Mouse (Mus musculus) intestine, postnatal 0 days (tissue): ENCODE measurements at regions not wholly inside any gene's neighbourhood (a gene's known extent, or its start where the extent isn't known, plus 50 kb on each side); places are given as distances from the start of the nearest gene placed in this dataset.

Source experiments
- ATAC-seq: fragments of 200-750 bp; cut with Nextera tagmentation; 2 replicates; pipeline ENCODE4 v1.8.0; 2017; ENCODE audit warnings: mild to moderate bottlenecking, moderate TSS enrichment, moderate library complexity
- H3K27ac ChIP-seq: fragments of 300-500 bp; sonication (generic); 2 replicates; pipeline ENCODE4 v1.5.1; 2014; ENCODE audit warnings: mild to moderate bottlenecking, low read depth, low read length, moderate library complexity
- H3K27me3 ChIP-seq: fragments of 300-500 bp; sonication (generic); replicated peaks from 2 replicates; pipeline ENCODE4 v1.6.1; 2014; ENCODE audit warnings: low read length, mixed read lengths; ENCODE audit not compliant: control insufficient read depth, insufficient read depth
- H3K36me3 ChIP-seq: fragments of 300-500 bp; sonication (generic); 2 replicates; pipeline ENCODE4 v1.6.1; 2014; ENCODE audit warnings: mild to moderate bottlenecking, moderate library complexity; ENCODE audit not compliant: control insufficient read depth, insufficient read depth
- H3K4me1 ChIP-seq: fragments of 300-500 bp; sonication (generic); replicated peaks from 2 replicates; pipeline ENCODE4 v1.6.1; 2014; ENCODE audit warnings: antibody characterized with exemption, low read length, mixed read lengths; ENCODE audit not compliant: control insufficient read depth, insufficient read depth
- H3K4me2 ChIP-seq: fragments of 300-500 bp; sonication (generic); replicated peaks from 2 replicates; pipeline ENCODE4 v1.6.1; 2014; ENCODE audit warnings: low read depth, mild to moderate bottlenecking, moderate library complexity
- H3K4me3 ChIP-seq: fragments of 300-500 bp; sonication (generic); 2 replicates; pipeline ENCODE4 v1.5.1; 2014; ENCODE audit warnings: low read depth, low read length
- H3K9ac ChIP-seq: fragments of 300-500 bp; sonication (generic); 2 replicates; pipeline ENCODE4 v1.6.1; 2014; ENCODE audit warnings: mild to moderate bottlenecking, low read depth, low read length
- H3K9me3 ChIP-seq: fragments of 300-500 bp; sonication (generic); 2 replicates; pipeline ENCODE4 v1.6.1; 2016; ENCODE audit warnings: mixed run types; ENCODE audit not compliant: control insufficient read depth
- CTCF ChIP-seq: sonication (generic); IDR thresholded peaks from 2 replicates; pipeline ENCODE4 v1.5.1; 2016; ENCODE audit warnings: low read depth, mild to moderate bottlenecking, control low read depth, antibody characterized with exemption, moderate library complexity
- WGBS: fragments of 180-500 bp; shearing (Covaris S2); extraction: QIAGEN DNeasy Blood & Tissue Kit; methylation state at CpG from one replicate; pipeline ENCODE4 v1.1.7; 2014; 5-methylcytosine and 5-hydroxymethylcytosine counted together

- TF ChIP-seq CTCF: no peak
- WGBS: 79% methylated on average over 1 of the region's 1 CpGs
These were observed 456.4 kb downstream of the Tm4sf1 start for GRCm38 (mm10) chr3:56845462-56845770.

GRCm38 (mm10) chr3:56844681-56845461 is 456.9 kb downstream of the Tm4sf1 start:
- Histone ChIP-seq H3K36me3 (no peaks in the 10 kb centered on the region), H3K4me1 (no peaks in the 10 kb centered on the region), H3K4me2 (no peak overlapping the region), H3K27ac (no peak overlapping the region), H3K9me3 (no peaks in the 10 kb centered on the region), H3K4me3 (no peak overlapping the region), H3K27me3 (no peaks in the 10 kb centered on the region), H3K9ac (no peak overlapping the region)
- no peak for ATAC-seq
- 58% methylated on average over 6 of the region's 6 CpGs for WGBS
- TF ChIP-seq CTCF: no peak

More at GRCm38 (mm10) chr3:56845462-56845770, 456.4 kb downstream of the Tm4sf1 start:
- ATAC-seq: no peak
- Histone ChIP-seq H3K9me3 (no peaks in the 10 kb centered on the region), H3K9ac (no peak overlapping the region), H3K4me3 (no peak overlapping the region), H3K27ac (no peak overlapping the region), H3K27me3 (no peaks in the 10 kb centered on the region), H3K36me3 (no peaks in the 10 kb centered on the region), H3K4me2 (no peak overlapping the region), H3K4me1 (no peaks in the 10 kb centered on the region)

- ATAC-seq: no peak
- no peak overlapping the region for H3K27ac ChIP-seq
- H3K4me1 ChIP-seq: no peaks in the 10 kb centered on the region
- 80% methylated on average over 3 of the region's 3 CpGs for WGBS
- H3K36me3 ChIP-seq: no peaks in the 10 kb centered on the region
- H3K4me3 ChIP-seq: no peak overlapping the region
- H3K9me3 ChIP-seq: no peaks in the 10 kb centered on the region
- TF ChIP-seq CTCF: no peak
- no peak overlapping the region for H3K4me2 ChIP-seq
- H3K9ac ChIP-seq: no peak overlapping the region
- H3K27me3 ChIP-seq: no peaks in the 10 kb centered on the region
These were observed 464.6 kb downstream of the Tm4sf1 start for GRCm38 (mm10) chr3:56837176-56837575.

- no peaks in the 10 kb centered on the region for H3K4me1 ChIP-seq
These were observed 471.3 kb downstream of the Tm4sf1 start for GRCm38 (mm10) chr3:56830315-56831097.

GRCm38 (mm10) chr3:56824157-56824556 is 477.6 kb downstream of the Tm4sf1 start:
- H3K27me3 ChIP-seq: no peaks in the 10 kb centered on the region

More at GRCm38 (mm10) chr3:56830315-56831097, 471.3 kb downstream of the Tm4sf1 start:
- Histone ChIP-seq H3K9me3 (no peaks in the 10 kb centered on the region), H3K27me3 (no peaks in the 10 kb centered on the region), H3K4me3 (no peak overlapping the region), H3K36me3 (no peaks in the 10 kb centered on the region), H3K9ac (no peak overlapping the region), H3K27ac (no peak overlapping the region), H3K4me2 (no peak overlapping the region)
- TF ChIP-seq CTCF: no peak
- WGBS: 71% methylated on average over 4 of the region's 4 CpGs
- ATAC-seq: no peak

GRCm38 (mm10) chr3:56810548-56811071 is 491.2 kb downstream of the Tm4sf1 start:
- Histone ChIP-seq H3K36me3 (no peaks in the 10 kb centered on the region), H3K27me3 (no peaks in the 10 kb centered on the region), H3K9ac (no peak overlapping the region), H3K9me3 (no peaks in the 10 kb centered on the region), H3K4me1 (no peaks in the 10 kb centered on the region), H3K4me2 (no peak overlapping the region), H3K4me3 (no peak overlapping the region), H3K27ac (no peak overlapping the region)
- 62% methylated on average over 1 of the region's 1 CpGs for WGBS
- TF ChIP-seq CTCF: no peak
- ATAC-seq: no peak

More at GRCm38 (mm10) chr3:56824157-56824556, 477.6 kb downstream of the Tm4sf1 start:
- Histone ChIP-seq H3K36me3 (no peaks in the 10 kb centered on the region), H3K4me1 (no peaks in the 10 kb centered on the region), H3K27ac (no peak overlapping the region), H3K4me3 (no peak overlapping the region), H3K9me3 (no peaks in the 10 kb centered on the region), H3K9ac (no peak overlapping the region), H3K4me2 (no peak overlapping the region)
- no peak for TF ChIP-seq CTCF
- WGBS: 80% methylated on average over 4 of the region's 4 CpGs
- no peak for ATAC-seq
